Mouse (Mus musculus) ES-E14 (cell line): ENCODE measurements around the gene Gatad2a.

Source experiments
- HCFC1 ChIP-seq: IDR thresholded peaks from 2 replicates; pipeline ENCODE4 v1.6.1; 2012; ENCODE audit warnings: low read length, inconsistent platforms, borderline replicate concordance; ENCODE audit not compliant: insufficient read depth
- ZC3H11A ChIP-seq: IDR thresholded peaks from 2 replicates; pipeline ENCODE4 v1.6.1; 2012; ENCODE audit warnings: low read depth, mild to moderate bottlenecking, inconsistent platforms, low read length, borderline replicate concordance
- ZNF384 ChIP-seq: IDR thresholded peaks from 2 replicates; pipeline ENCODE4 v1.6.1; 2012; ENCODE audit warnings: low read depth, low read length, inconsistent platforms

GRCm38 (mm10) chr8:69877396-69877795 is 118.8 kb downstream of the Gatad2a start:
- TF ChIP-seq HCFC1 (no peak), ZNF384 (no peak), ZC3H11A (no peak)
